Mouse (Mus musculus) ES-E14 (cell line): Measurements from ENCODE around the gene Bcas3. TPM values are rescaled to one million over a fixed set of nuclear protein-coding genes. Genes with fewer than 3 reads are reported as not detected.

Source experiments
- DNase-seq: peaks from one replicate; pipeline ENCODE4 v3.0.0-alpha.2; 2013; ENCODE audit warnings: low read depth, low spot score
- H3K27ac ChIP-seq: 2 replicates; pipeline ENCODE4 v1.5.1; 2012; ENCODE audit warnings: low read depth, mild to moderate bottlenecking, low read length, moderate library complexity, mixed read lengths; ENCODE audit not compliant: poor library complexity, insufficient read depth, severe bottlenecking
- H3K36me3 ChIP-seq: 2 replicates; pipeline ENCODE4 v1.6.1; 2012; ENCODE audit warnings: mild to moderate bottlenecking, low read length, moderate library complexity, mixed read lengths; ENCODE audit not compliant: control insufficient read depth, poor library complexity, insufficient read depth, severe bottlenecking
- H3K4me1 ChIP-seq, 2 experiments: fragments of 150-350 bp in 1 of 2; sonication (generic) in 1 of 2; 2 replicates each; pipeline ENCODE4 v1.6.1; 2012; ENCODE audit warnings: low read length in 2 of 2, mild to moderate bottlenecking in 1 of 2, mixed read lengths in 1 of 2; ENCODE audit not compliant: control insufficient read depth in 2 of 2, insufficient read depth in 2 of 2, poor library complexity in 1 of 2
- H3K4me3 ChIP-seq, 2 experiments: fragments of 150-350 bp in 1 of 2; sonication (generic) in 1 of 2; 2 replicates each; pipeline ENCODE4 v1.5.1; 2012; ENCODE audit warnings: low read length in 2 of 2, low read depth in 1 of 2, mild to moderate bottlenecking in 1 of 2, mixed read lengths in 1 of 2; ENCODE audit not compliant: insufficient read depth in 1 of 2, poor library complexity in 1 of 2, severe bottlenecking in 1 of 2
- H3K9ac ChIP-seq: 2 replicates; pipeline ENCODE4 v1.6.1; 2012; ENCODE audit warnings: low read depth, mild to moderate bottlenecking, low read length, mixed read lengths; ENCODE audit not compliant: poor library complexity, insufficient read depth, severe bottlenecking
- H3K9me3 ChIP-seq: fragments of 150-350 bp; sonication (generic); 2 replicates; pipeline ENCODE4 v1.6.1; 2012; ENCODE audit warnings: low read depth, mild to moderate bottlenecking, low read length; ENCODE audit not compliant: control insufficient read depth, insufficient read depth
- CHD2 ChIP-seq: IDR thresholded peaks from 2 replicates; pipeline ENCODE4 v1.6.1; 2014; ENCODE audit warnings: mild to moderate bottlenecking, low read depth, low read length, inconsistent platforms
- HCFC1 ChIP-seq: IDR thresholded peaks from 2 replicates; pipeline ENCODE4 v1.6.1; 2012; ENCODE audit warnings: low read length, inconsistent platforms, borderline replicate concordance; ENCODE audit not compliant: insufficient read depth
- MAFK ChIP-seq: IDR thresholded peaks from 2 replicates; pipeline ENCODE4 v1.6.1; 2014; ENCODE audit warnings: mild to moderate bottlenecking, low read depth, low read length, inconsistent platforms; ENCODE audit not compliant: insufficient read depth
- ZC3H11A ChIP-seq: IDR thresholded peaks from 2 replicates; pipeline ENCODE4 v1.6.1; 2012; ENCODE audit warnings: low read depth, mild to moderate bottlenecking, inconsistent platforms, low read length, borderline replicate concordance
- ZNF384 ChIP-seq: IDR thresholded peaks from 2 replicates; pipeline ENCODE4 v1.6.1; 2012; ENCODE audit warnings: low read depth, low read length, inconsistent platforms
- in situ Hi-C, 2 experiments: fragments of 600-800 bp; cut with MboI; formaldehyde crosslinking; loops; one replicate each; pipeline ENCODE4 v1.15.1; 2025; ENCODE audit warnings: low sequenced_read_pairs in 2 of 2, inconsistent platforms in 1 of 2; ENCODE audit not compliant: unreplicated experiment in 2 of 2
- total RNA-seq: library from RNA; depleted of rRNA; stranded (reverse); fragments of 300-350 nt; gene quantifications from 2 replicates; pipeline ENCODE4 v1.2.3, GENCODE M21; 2012

Gene Bcas3
- total RNA-seq, 1 experiment: 23.6 TPM

- Histone ChIP-seq H3K36me3 (no peaks in the 10 kb centered on the region), H3K9me3 (no peaks in the 10 kb centered on the region), H3K27ac (no peak overlapping the region), H3K4me1 (peaks cover 0 to 3% of the 10 kb centered on the region in 2 experiments; a peak in 2 of 4 replicates), H3K9ac (no peak overlapping the region), H3K4me3 (no peak overlapping the region)
- no peak for TF ChIP-seq MAFK
- no peak for TF ChIP-seq CHD2
- TF ChIP-seq ZC3H11A: no peak
- no peak for TF ChIP-seq ZNF384
- TF ChIP-seq HCFC1: no peak
- DNase-seq: no peak
- in situ Hi-C loops: no loop called here
Observed at GRCm38 (mm10) chr11:85845921-85846320, 493.0 kb downstream of the Bcas3 start.

- TF ChIP-seq ZNF384: no peak
- no peak for TF ChIP-seq ZC3H11A
- no peak for TF ChIP-seq MAFK
- in situ Hi-C loops: no loop called here
- Histone ChIP-seq H3K4me1 (peaks cover 0 to 8% of the 10 kb centered on the region in 2 experiments; a peak in 2 of 4 replicates), H3K9me3 (no peaks in the 10 kb centered on the region), H3K4me3 (no peak overlapping the region), H3K36me3 (no peaks in the 10 kb centered on the region), H3K9ac (no peak overlapping the region), H3K27ac (no peak overlapping the region)
- no peak for DNase-seq
Observed at GRCm38 (mm10) chr11:85846509-85846908, 493.5 kb downstream of the Bcas3 start.

DNA sequence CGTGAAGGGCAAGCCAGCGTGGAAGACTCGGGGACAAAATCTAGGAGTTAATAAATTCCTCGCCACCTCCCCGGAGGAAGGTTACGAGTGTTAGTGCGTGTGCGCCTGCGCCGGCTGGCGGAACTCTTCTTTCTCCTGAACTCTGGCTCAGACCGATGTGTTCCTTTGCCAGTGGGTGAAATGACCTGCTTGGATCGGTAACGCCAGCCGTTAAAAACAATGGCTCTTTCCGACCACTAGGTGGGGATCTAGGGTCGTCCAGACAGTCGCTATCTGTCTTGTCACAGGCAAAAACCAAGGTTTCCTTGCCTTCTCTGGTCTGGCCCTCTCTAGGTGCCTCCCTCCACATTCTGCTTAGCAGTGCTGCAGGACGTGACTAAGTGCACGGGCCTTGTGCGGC lies 496.1 kb downstream of the Bcas3 start:
- H3K9me3 ChIP-seq: no peaks in the 10 kb centered on the region
- DNase-seq: peak; percentile 86
- TF ChIP-seq ZC3H11A (peak; percentile 92), ZNF384 (no peak)
- H3K36me3 ChIP-seq: no peaks in the 10 kb centered on the region
- H3K4me3 ChIP-seq: peak overlapping the region in 1 of 2 experiments; percentile 35; a peak in 1 of 4 replicates
- H3K9ac ChIP-seq: no peak overlapping the region
- H3K4me1 ChIP-seq: peaks cover 0 to 6% of the 10 kb centered on the region in 2 experiments; a peak in 2 of 4 replicates
- no peak overlapping the region for H3K27ac ChIP-seq
- in situ Hi-C loops: no loop called here

DNA sequence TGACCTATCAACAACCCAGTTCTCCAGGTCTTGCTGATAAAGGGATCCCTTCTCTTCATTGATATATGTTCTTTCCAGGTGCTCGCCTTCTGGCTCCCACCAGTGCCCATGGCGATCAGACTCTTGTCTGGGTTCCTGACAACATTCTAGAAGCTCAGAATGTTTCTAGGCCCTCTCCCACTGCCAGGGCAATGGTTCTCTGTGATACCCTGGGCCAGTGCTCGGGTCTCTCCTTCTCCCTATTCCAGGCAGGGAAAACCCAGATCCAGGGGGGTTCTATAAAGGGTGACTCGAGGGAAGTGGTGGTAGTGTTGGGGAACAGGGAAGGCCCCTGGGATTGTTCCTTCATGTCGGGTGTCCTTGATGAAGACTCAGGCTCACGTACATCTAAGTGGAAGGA lies 497.3 kb downstream of the Bcas3 start, which contains the start of gene Gm11444:
Gene Gm11444 (minus strand): TSS at position 101 of the 400 bp plus-strand sequence.
- no peaks in the 10 kb centered on the region for H3K36me3 ChIP-seq
- no peak within 1 kb of the TSS for H3K9ac ChIP-seq
- no peaks in the 10 kb centered on the region for H3K9me3 ChIP-seq
- peaks cover 0 to 6% of the 10 kb centered on the region in 2 experiments; a peak in 2 of 4 replicates for H3K4me1 ChIP-seq
- peak within 1 kb of the TSS in 1 of 2 experiments; percentile 35; a peak in 1 of 4 replicates for H3K4me3 ChIP-seq
- no peak within 1 kb of the TSS for H3K27ac ChIP-seq
- no peak for DNase-seq
- no peak for TF ChIP-seq ZNF384
- no peak for TF ChIP-seq ZC3H11A
- no peak for TF ChIP-seq CHD2
- no peak for TF ChIP-seq HCFC1
- in situ Hi-C loops: loop anchor here (5.0 to 10.0 kb wide), 3 partner anchors 125 to 322 kb away; no protein-coding TSS in a partner anchor

GRCm38 (mm10) chr11:85850758-85851157 lies 497.8 kb downstream of the Bcas3 start:
- no peak overlapping the region for H3K27ac ChIP-seq
- in situ Hi-C loops: loop anchor here (5.0 to 10.0 kb wide), 3 partner anchors 124 to 322 kb away; no protein-coding TSS in a partner anchor
- no peak for TF ChIP-seq ZC3H11A
- TF ChIP-seq MAFK: no peak
- no peak for TF ChIP-seq ZNF384
- TF ChIP-seq HCFC1: no peak
- TF ChIP-seq CHD2: no peak
- no peaks in the 10 kb centered on the region for H3K36me3 ChIP-seq
- peaks cover 0 to 6% of the 10 kb centered on the region in 2 experiments; a peak in 2 of 4 replicates for H3K4me1 ChIP-seq
- no peak overlapping the region for H3K9ac ChIP-seq
- H3K9me3 ChIP-seq: no peaks in the 10 kb centered on the region
- no peak overlapping the region for H3K4me3 ChIP-seq
- no peak for DNase-seq
